Mouse (Mus musculus): ENCODE results near the gene Myh9. TPM values are rescaled to one million over a fixed set of nuclear protein-coding genes. Genes with fewer than 3 reads are reported as not detected.
A peak's percentile ranks its signal among the peaks of the same experiment; 100 is the strongest.

Gene Myh9
- polyA plus RNA-seq, 1 experiment from 2014 or later = 14.6 TPM

- Histone ChIP-seq H3K4me2 (replicated peaks) (no peak overlapping the region), H3K4me1 (replicated peaks; ENCODE audit: control insufficient read depth, insufficient read depth, low read length) (0 out of 2 replicates have a peak, but pooled peaks cover 8% of the 10 kb centered on the region), H3K4me3 (replicated peaks; ENCODE audit: low read length) (no peak overlapping the region), H3K9ac (no peak overlapping the region), H3K36me3 (replicated peaks; ENCODE audit: control insufficient read depth, insufficient read depth) (no peaks in the 10 kb centered on the region), H3K27ac (no peak overlapping the region), H3K9me3 (ENCODE audit: control insufficient read depth, low read length) (no peaks in the 10 kb centered on the region), H3K27me3 (ENCODE audit: control insufficient read depth, insufficient read depth, low read length) (no peaks in the 10 kb centered on the region)
- DNase-seq (ENCODE audit: low spot score) (no peak), ATAC-seq (ENCODE audit: low FRiP score) (no peak)
- 86% methylated on average over 15 of the region's 15 CpGs for WGBS
Measured at GRCm38 (mm10) chr15:77818556-77819158, 23.3 kb downstream of the Myh9 start.

- Histone ChIP-seq H3K27ac (no peak overlapping the region), H3K4me3 (replicated peaks; ENCODE audit: low read length) (no peak overlapping the region), H3K4me2 (replicated peaks) (no peak overlapping the region), H3K27me3 (ENCODE audit: control insufficient read depth, insufficient read depth, low read length) (no peaks in the 10 kb centered on the region), H3K9me3 (ENCODE audit: control insufficient read depth, low read length) (no peaks in the 10 kb centered on the region), H3K4me1 (replicated peaks; ENCODE audit: control insufficient read depth, insufficient read depth, low read length) (0 out of 2 replicates have a peak, but pooled peaks cover 8% of the 10 kb centered on the region), H3K9ac (peak overlapping the region; percentile 14; the same call in 1 of the 2 replicates), H3K36me3 (replicated peaks; ENCODE audit: control insufficient read depth, insufficient read depth) (peaks cover 7% of the 10 kb centered on the region; the same call in 1 of the 2 replicates)
- no peak for DNase-seq (ENCODE audit: low spot score)
- ATAC-seq (ENCODE audit: low FRiP score) = no peak
- 66% methylated on average over 7 of the region's 7 CpGs for WGBS
Measured at GRCm38 (mm10) chr15:77817417-77817816, 24.6 kb downstream of the Myh9 start.

- Histone ChIP-seq H3K4me3 (replicated peaks; ENCODE audit: low read length) (no peak overlapping the region), H3K4me2 (replicated peaks) (no peak overlapping the region), H3K27me3 (ENCODE audit: control insufficient read depth, insufficient read depth, low read length) (no peaks in the 10 kb centered on the region), H3K36me3 (replicated peaks; ENCODE audit: control insufficient read depth, insufficient read depth) (peaks cover 11% of the 10 kb centered on the region; the same call in 1 of the 2 replicates), H3K9me3 (ENCODE audit: control insufficient read depth, low read length) (no peaks in the 10 kb centered on the region), H3K9ac (no peak overlapping the region), H3K4me1 (replicated peaks; ENCODE audit: control insufficient read depth, insufficient read depth, low read length) (0 out of 2 replicates have a peak, but pooled peaks cover 8% of the 10 kb centered on the region), H3K27ac (no peak overlapping the region)
- no peak for DNase-seq (ENCODE audit: low spot score)
- WGBS = 81% methylated on average over 4 of the region's 4 CpGs
- ATAC-seq (ENCODE audit: low FRiP score) = no peak
Measured at GRCm38 (mm10) chr15:77816601-77816950, 25.4 kb downstream of the Myh9 start.

- H3K36me3 ChIP-seq (replicated peaks; ENCODE audit: control insufficient read depth, insufficient read depth) = peaks cover 13% of the 10 kb centered on the region; the same call in 1 of the 2 replicates
- H3K4me3 ChIP-seq (replicated peaks; ENCODE audit: low read length) = no peak overlapping the region
- 69% methylated on average over 17 of the region's 17 CpGs for WGBS
- H3K9ac ChIP-seq = no peak overlapping the region
- no peak overlapping the region for H3K27ac ChIP-seq
- H3K9me3 ChIP-seq (ENCODE audit: control insufficient read depth, low read length) = no peaks in the 10 kb centered on the region
- ATAC-seq (ENCODE audit: low FRiP score) = no peak
- 0 out of 2 replicates have a peak, but pooled peaks cover 8% of the 10 kb centered on the region for H3K4me1 ChIP-seq (replicated peaks; ENCODE audit: control insufficient read depth, insufficient read depth, low read length)
- no peak overlapping the region for H3K4me2 ChIP-seq (replicated peaks)
- no peak for DNase-seq (ENCODE audit: low spot score)
- H3K27me3 ChIP-seq (ENCODE audit: control insufficient read depth, insufficient read depth, low read length) = no peaks in the 10 kb centered on the region
Measured at GRCm38 (mm10) chr15:77815867-77816600, 25.9 kb downstream of the Myh9 start.

GRCm38 (mm10) chr15:77813639-77814375 is 28.2 kb downstream of the Myh9 start:
- H3K9ac ChIP-seq = no peak overlapping the region
- 83% methylated on average over 6 of the region's 6 CpGs for WGBS
- H3K4me2 ChIP-seq (replicated peaks) = no peak overlapping the region
- H3K9me3 ChIP-seq (ENCODE audit: control insufficient read depth, low read length) = no peaks in the 10 kb centered on the region
- no peak overlapping the region; the same call in 1 of the 2 replicates for H3K27ac ChIP-seq
- H3K36me3 ChIP-seq (replicated peaks; ENCODE audit: control insufficient read depth, insufficient read depth) = peaks cover 13% of the 10 kb centered on the region; the same call in 1 of the 2 replicates
- ATAC-seq (ENCODE audit: low FRiP score) = no peak
- no peak for DNase-seq (ENCODE audit: low spot score)
- peaks cover 15% of the 10 kb centered on the region for H3K4me1 ChIP-seq (replicated peaks; ENCODE audit: control insufficient read depth, insufficient read depth, low read length)
- H3K27me3 ChIP-seq (ENCODE audit: control insufficient read depth, insufficient read depth, low read length) = no peaks in the 10 kb centered on the region
- H3K4me3 ChIP-seq (replicated peaks; ENCODE audit: low read length) = no peak overlapping the region

GRCm38 (mm10) chr15:77812578-77812977 is 29.4 kb downstream of the Myh9 start:
- Histone ChIP-seq H3K4me1 (replicated peaks; ENCODE audit: control insufficient read depth, insufficient read depth, low read length) (peaks cover 12% of the 10 kb centered on the region), H3K36me3 (replicated peaks; ENCODE audit: control insufficient read depth, insufficient read depth) (peaks cover 18% of the 10 kb centered on the region), H3K4me2 (replicated peaks) (no peak overlapping the region), H3K9me3 (ENCODE audit: control insufficient read depth, low read length) (no peaks in the 10 kb centered on the region), H3K27ac (no peak overlapping the region), H3K9ac (no peak overlapping the region), H3K4me3 (replicated peaks; ENCODE audit: low read length) (no peak overlapping the region), H3K27me3 (ENCODE audit: control insufficient read depth, insufficient read depth, low read length) (no peaks in the 10 kb centered on the region)
- WGBS = 92% methylated on average over 10 of the region's 10 CpGs
- ATAC-seq (ENCODE audit: low FRiP score) (no peak), DNase-seq (ENCODE audit: low spot score) (no peak)

GRCm38 (mm10) chr15:77811099-77811760 is 30.7 kb downstream of the Myh9 start:
- no peak for DNase-seq (ENCODE audit: low spot score)
- Histone ChIP-seq H3K4me3 (replicated peaks; ENCODE audit: low read length) (no peak overlapping the region), H3K9ac (no peak overlapping the region), H3K4me2 (replicated peaks) (no peak overlapping the region), H3K36me3 (replicated peaks; ENCODE audit: control insufficient read depth, insufficient read depth) (peaks cover 31% of the 10 kb centered on the region), H3K4me1 (replicated peaks; ENCODE audit: control insufficient read depth, insufficient read depth, low read length) (peaks cover 7% of the 10 kb centered on the region), H3K27ac (no peak overlapping the region), H3K9me3 (ENCODE audit: control insufficient read depth, low read length) (no peaks in the 10 kb centered on the region), H3K27me3 (ENCODE audit: control insufficient read depth, insufficient read depth, low read length) (no peaks in the 10 kb centered on the region)
- 65% methylated on average over 11 of the region's 11 CpGs for WGBS
- no peak for ATAC-seq (ENCODE audit: low FRiP score)

- peak; percentile 71 for ATAC-seq (ENCODE audit: low FRiP score)
- Histone ChIP-seq H3K27me3 (ENCODE audit: control insufficient read depth, insufficient read depth, low read length) (no peaks in the 10 kb centered on the region), H3K4me2 (replicated peaks) (no peak overlapping the region), H3K36me3 (replicated peaks; ENCODE audit: control insufficient read depth, insufficient read depth) (peaks cover 31% of the 10 kb centered on the region), H3K4me1 (replicated peaks; ENCODE audit: control insufficient read depth, insufficient read depth, low read length) (peaks cover 7% of the 10 kb centered on the region), H3K27ac (peak overlapping the region; percentile 24; the same call in 1 of the 2 replicates), H3K4me3 (replicated peaks; ENCODE audit: low read length) (no peak overlapping the region), H3K9ac (peak overlapping the region; percentile 40; the same call in 1 of the 2 replicates), H3K9me3 (ENCODE audit: control insufficient read depth, low read length) (no peaks in the 10 kb centered on the region)
- WGBS = 37% methylated on average over 17 of the region's 17 CpGs
- no peak for DNase-seq (ENCODE audit: low spot score)
Measured at GRCm38 (mm10) chr15:77810416-77811098, 31.4 kb downstream of the Myh9 start.

Measured in hindbrain, embryonic 14.5 days (tissue).